Mouse (Mus musculus): ENCODE results near the gene Flt3.

Flt3 gene

GRCm38 (mm10) chr5:147312830-147313685 is 87.2 kb downstream of the Flt3 start:
- no peak for DNase-seq (ENCODE audit: extremely low read depth, low read depth)

GRCm38 (mm10) chr5:147309786-147310185 is 90.5 kb downstream of the Flt3 start:
- DNase-seq (ENCODE audit: extremely low read depth, low read depth), result no peak

GRCm38 (mm10) chr5:147308451-147308850 is 91.8 kb downstream of the Flt3 start:
- DNase-seq (ENCODE audit: extremely low read depth, low read depth), result no peak

- DNase-seq (ENCODE audit: extremely low read depth, low read depth), result no peak
These were observed 92.9 kb downstream of the Flt3 start for GRCm38 (mm10) chr5:147307398-147307785.

GRCm38 (mm10) chr5:147306638-147307397 is 93.5 kb downstream of the Flt3 start, which contains the start of gene Cdx2:
Gene Cdx2, minus strand, starts transcription at chr5:147307270.
- no peak for DNase-seq (ENCODE audit: extremely low read depth, low read depth)

GRCm38 (mm10) chr5:147305856-147306637 is 94.2 kb downstream of the Flt3 start:
- no peak for DNase-seq (ENCODE audit: extremely low read depth, low read depth)

- DNase-seq (ENCODE audit: extremely low read depth, low read depth), result no peak
These were observed 95.1 kb downstream of the Flt3 start for GRCm38 (mm10) chr5:147305166-147305565.

GRCm38 (mm10) chr5:147304276-147305155 is 95.8 kb downstream of the Flt3 start:
- DNase-seq (ENCODE audit: extremely low read depth, low read depth), result no peak

GRCm38 (mm10) chr5:147302746-147303400 is 97.4 kb downstream of the Flt3 start:
- DNase-seq (ENCODE audit: extremely low read depth, low read depth), result no peak

- DNase-seq (ENCODE audit: extremely low read depth, low read depth), result no peak
These were observed 98.1 kb downstream of the Flt3 start for GRCm38 (mm10) chr5:147302141-147302540.

GRCm38 (mm10) chr5:147301781-147302070 is 98.6 kb downstream of the Flt3 start:
- no peak for DNase-seq (ENCODE audit: extremely low read depth, low read depth)

GRCm38 (mm10) chr5:147300917-147301780 is 99.1 kb downstream of the Flt3 start:
- DNase-seq (ENCODE audit: extremely low read depth, low read depth), result no peak

GRCm38 (mm10) chr5:147300001-147300363 is 100.3 kb downstream of the Flt3 start:
- DNase-seq (ENCODE audit: extremely low read depth, low read depth), result no peak

- no peak for DNase-seq (ENCODE audit: extremely low read depth, low read depth)
These were observed 100.9 kb downstream of the Flt3 start for GRCm38 (mm10) chr5:147299255-147300000.

- DNase-seq (ENCODE audit: extremely low read depth, low read depth), result no peak
These were observed 103.0 kb downstream of the Flt3 start for GRCm38 (mm10) chr5:147297249-147297648.

GRCm38 (mm10) chr5:147294121-147294520 is 106.2 kb downstream of the Flt3 start:
- DNase-seq (ENCODE audit: extremely low read depth, low read depth), result peak; percentile 39

GRCm38 (mm10) chr5:147293127-147293910 is 107.0 kb downstream of the Flt3 start:
- DNase-seq (ENCODE audit: extremely low read depth, low read depth), result peak; percentile 87
